26 mouse cellular contexts compared by ENCODE assay signal in genomic region chr4:43091183-43091582, GRCm38 (mm10). TPM values are rescaled to one million over a fixed set of nuclear protein-coding genes. Genes with fewer than 3 reads are reported as not detected.
A peak's percentile ranks its signal among the peaks of the same experiment; 100 is the strongest.
DNase-seq lines count a peak whose midpoint lies in the region; ATAC-seq and TF ChIP-seq lines count a peak whose summit lies in the region.
"Had no signal": no experiment of that assay in that cellular context is flagged by ENCODE, and none has a peak within 500 bp of the region (broad histone marks: within the 10 kb centered on the region; RNA-seq: fewer than 3 reads in every experiment).

No protein-coding gene starts in this region.

- H3K4me1 ChIP-seq in heart, embryonic 13.5 days: peaks cover 16% of the 10 kb centered on the region
- H3K4me1 ChIP-seq in heart, embryonic 16.5 days (ENCODE audit: control insufficient read depth, insufficient read depth, low read length): no peaks in the 10 kb centered on the region; the same call in 1 of the 2 replicates
- no peaks in the 10 kb centered on the region for H3K4me1 ChIP-seq in heart, adult 2 months (ENCODE audit: control insufficient read depth, insufficient read depth, low read length)
- H3K4me1 ChIP-seq in lung, postnatal 0 days (ENCODE audit: insufficient read depth, low read depth, low read length): no peaks in the 10 kb centered on the region
- H3K4me1 ChIP-seq in lung, adult 2 months (ENCODE audit: control insufficient read depth, insufficient read depth, low read length): no peaks in the 10 kb centered on the region
- H3K4me1 ChIP-seq: forebrain, embryonic 12.5 days; forebrain, embryonic 15.5 days had no signal

- no peak for DNase-seq in heart, postnatal 25 days (ENCODE audit: low spot score)
- no peak for DNase-seq in heart, adult 2 months
- peak; percentile 7 for DNase-seq in lung, postnatal 0 days (ENCODE audit: low spot score)
- no peak for DNase-seq in lung, adult 2 months
- peak; percentile 56 for DNase-seq in NIH3T3 (ENCODE audit: low read depth)
- DNase-seq: adrenal gland, adult 8-10 months; adrenal gland, postnatal 36 days; cerebellum, adult 18-20 months; cerebellum, adult 9-10 months; cerebellum, postnatal 14 days; gastrocnemius, postnatal 25 days; heart, postnatal 10 days; heart, postnatal 4 days; kidney, adult 18-20 months had no signal

- intact Hi-C loops in heart, postnatal 25 days (cut with DNase I): no loop called here
- intact Hi-C loops in heart, adult 2 months (cut with DNase I): no loop called here

- TF ChIP-seq EP300 in heart, adult 2 months (IDR thresholded peaks at IDR 0.05; ENCODE audit: insufficient read depth, low read depth, low read length): no peak
- no peak for TF ChIP-seq EP300 in lung, postnatal 0 days (IDR thresholded peaks at IDR 0.05)

- no peaks in the 10 kb centered on the region for H3K79me2 ChIP-seq in heart, adult 2 months (replicated peaks; ENCODE audit: control insufficient read depth, insufficient read depth, low read length)

- ATAC-seq in heart, embryonic 13.5 days (ENCODE audit: extremely low read depth, insufficient number of reproducible peaks, low FRiP score, low TSS enrichment): no peak
- peak; percentile 58; the same call in 1 of the 2 replicates for ATAC-seq in heart, embryonic 16.5 days (replicated peaks; ENCODE audit: extremely low read depth, insufficient read depth, low FRiP score)
- no peak for ATAC-seq in lung, postnatal 0 days
- ATAC-seq: activated CD4-positive, CD25-positive, alpha-beta regulatory T cell, adult 4 months; CD4-positive, CD25-positive, alpha-beta regulatory T cell, adult 4 months; forebrain, embryonic 15.5 days; hindbrain, postnatal 0 days; inflammation-experienced regulatory T-cells, adult 6 months; intestine, embryonic 16.5 days had no signal

- H3K36me3 ChIP-seq in heart, embryonic 13.5 days: 0 out of 2 replicates have a peak, but pooled peaks cover 3% of the 10 kb centered on the region
- H3K36me3 ChIP-seq in heart, embryonic 16.5 days (ENCODE audit: control insufficient read depth, insufficient read depth): 0 out of 2 replicates have a peak, but pooled peaks cover 2% of the 10 kb centered on the region
- H3K36me3 ChIP-seq in heart, adult 2 months (ENCODE audit: control insufficient read depth, insufficient read depth, low read length): no peaks in the 10 kb centered on the region
- no peaks in the 10 kb centered on the region for H3K36me3 ChIP-seq in lung, postnatal 0 days (ENCODE audit: insufficient read depth, low read length)
- H3K36me3 ChIP-seq: embryonic facial prominence, embryonic 12.5 days; forebrain, embryonic 15.5 days had no signal

- no peak overlapping the region for H3K4me3 ChIP-seq in heart, embryonic 13.5 days
- H3K4me3 ChIP-seq in heart, embryonic 16.5 days (ENCODE audit: low read length): no peak overlapping the region
- H3K4me3 ChIP-seq in heart, adult 2 months: no peak overlapping the region
- H3K4me3 ChIP-seq in lung, postnatal 0 days (ENCODE audit: low read depth, low read length): no peak overlapping the region
- no peak overlapping the region for H3K4me3 ChIP-seq in lung, adult 2 months (replicated peaks; ENCODE audit: extremely low read depth, low read depth, low read length)
- H3K4me3 ChIP-seq: embryonic facial prominence, embryonic 12.5 days; erythroblast, embryonic 14.5 days; forebrain, embryonic 12.5 days; forebrain, embryonic 15.5 days had no signal

- H3K9ac ChIP-seq in heart, embryonic 13.5 days: no peak overlapping the region
- H3K9ac ChIP-seq in heart, embryonic 16.5 days (ENCODE audit: low read length): no peak overlapping the region
- H3K9ac ChIP-seq in heart, adult 2 months (ENCODE audit: low read depth, low read length): no peak overlapping the region
- no peak overlapping the region for H3K9ac ChIP-seq in lung, postnatal 0 days (replicated peaks; ENCODE audit: low read depth)
- H3K9ac ChIP-seq: embryonic facial prominence, embryonic 12.5 days; forebrain, embryonic 12.5 days; forebrain, embryonic 15.5 days; hindbrain, embryonic 14.5 days had no signal

- H3K9me3 ChIP-seq in heart, embryonic 13.5 days: no peaks in the 10 kb centered on the region
- H3K9me3 ChIP-seq in heart, embryonic 16.5 days (replicated peaks; ENCODE audit: control insufficient read depth, low read length): no peaks in the 10 kb centered on the region
- H3K9me3 ChIP-seq in lung, postnatal 0 days (ENCODE audit: low read length): no peaks in the 10 kb centered on the region
- H3K9me3 ChIP-seq: embryonic facial prominence, embryonic 12.5 days; forebrain, embryonic 12.5 days; forebrain, embryonic 15.5 days had no signal

- no peak for TF ChIP-seq CTCF in heart, adult 2 months (IDR thresholded peaks at IDR 0.05)
- no peak for TF ChIP-seq CTCF in lung, postnatal 0 days (IDR thresholded peaks at IDR 0.05)
- TF ChIP-seq CTCF in lung, adult 2 months (IDR thresholded peaks at IDR 0.05; ENCODE audit: insufficient read depth, low read length): no peak

- peak overlapping the region; percentile 37; the same call in 1 of the 2 replicates for H3K27ac ChIP-seq in heart, embryonic 13.5 days (replicated peaks)
- peak overlapping the region; percentile 56; the same call in 1 of the 2 replicates for H3K27ac ChIP-seq in heart, embryonic 16.5 days (ENCODE audit: low read length)
- H3K27ac ChIP-seq in heart, adult 2 months: no peak overlapping the region
- no peak overlapping the region for H3K27ac ChIP-seq in lung, postnatal 0 days (ENCODE audit: low read length)
- H3K27ac ChIP-seq: embryonic facial prominence, embryonic 12.5 days; forebrain, embryonic 12.5 days; forebrain, embryonic 15.5 days; hindbrain, embryonic 14.5 days; hindbrain, postnatal 0 days had no signal

- no peak for TF ChIP-seq POLR2A in heart, adult 2 months (IDR thresholded peaks at IDR 0.05; ENCODE audit: insufficient read depth, low read depth, low read length)
- TF ChIP-seq POLR2A in lung, adult 2 months (IDR thresholded peaks at IDR 0.05; ENCODE audit: borderline replicate concordance, extremely low read depth, low read depth, low read length): no peak

- WGBS in heart, embryonic 13.5 days: 38% methylated on average over 4 of the region's 4 CpGs
- 32% methylated on average over 4 of the region's 4 CpGs for WGBS in heart, embryonic 16.5 days
- 58% methylated on average over 4 of the region's 4 CpGs for WGBS in heart, adult 2 months
- WGBS in lung, postnatal 0 days: 51% methylated on average over 4 of the region's 4 CpGs
- WGBS in lung, adult 2 months: 50% methylated on average over 4 of the region's 4 CpGs

- H3K27me3 ChIP-seq in heart, embryonic 13.5 days (replicated peaks): no peaks in the 10 kb centered on the region
- no peaks in the 10 kb centered on the region for H3K27me3 ChIP-seq in heart, embryonic 16.5 days (ENCODE audit: control insufficient read depth, insufficient read depth, low read length)
- H3K27me3 ChIP-seq in heart, adult 2 months (ENCODE audit: control insufficient read depth, insufficient read depth, low read length): no peaks in the 10 kb centered on the region
- no peaks in the 10 kb centered on the region for H3K27me3 ChIP-seq in lung, postnatal 0 days (replicated peaks; ENCODE audit: insufficient read depth, low read length)
- H3K27me3 ChIP-seq: embryonic facial prominence, embryonic 12.5 days; forebrain, embryonic 12.5 days; forebrain, embryonic 15.5 days had no signal

- H3K4me2 ChIP-seq in heart, embryonic 13.5 days: no peak overlapping the region
- no peak overlapping the region for H3K4me2 ChIP-seq in heart, embryonic 16.5 days (ENCODE audit: low read depth, low read length)
- no peak overlapping the region for H3K4me2 ChIP-seq in lung, postnatal 0 days (replicated peaks; ENCODE audit: low read depth, low read length)
- H3K4me2 ChIP-seq: embryonic facial prominence, embryonic 12.5 days; forebrain, embryonic 12.5 days; forebrain, embryonic 15.5 days; hindbrain, embryonic 14.5 days had no signal

RNA-seq across cellular contexts. Expression of gene Unc13b, which starts 32.4 kb away (rescaled TPM):
- polyA plus RNA-seq in heart, embryonic 13.5 days (2015; fragmentation: Nextera tagmentation; extraction: Ambion mirVana): 9.7 and 10.2 TPM in 2 replicates
- total RNA-seq in heart, postnatal 25 days (2021): 10 to 100 TPM; 14.8 to 16.3 TPM
- 9.1 and 11.3 TPM in 2 replicates for polyA plus RNA-seq in heart, embryonic 16.5 days (2015; fragmentation: Nextera tagmentation; extraction: Ambion mirVana)
- total RNA-seq in heart, adult 2 months (2021): 10 to 100 TPM in 1 of 2 experiments, 1 to 10 TPM in 1; 10.0 to 10.9 TPM
- 6.7 and 11.7 TPM in 2 replicates for polyA plus RNA-seq in heart, adult 2 months (2012; rRNA removed)
- polyA plus RNA-seq in lung, postnatal 0 days (2015; fragmentation: Nextera tagmentation; extraction: Ambion mirVana): 3.0 and 4.9 TPM in 2 replicates
- 16.3 and 20.0 TPM in 2 replicates for polyA plus RNA-seq in lung, adult 2 months (2012; rRNA removed)

RNA-seq across cellular contexts. Expression of gene Fam214b, which starts 45.2 kb away (rescaled TPM):
- polyA plus RNA-seq in heart, embryonic 13.5 days (2015; fragmentation: Nextera tagmentation; extraction: Ambion mirVana): 14.8 and 15.5 TPM in 2 replicates
- total RNA-seq in heart, postnatal 25 days (2021): 10 to 100 TPM; 27.7 to 32.8 TPM
- 14.3 and 15.4 TPM in 2 replicates for polyA plus RNA-seq in heart, embryonic 16.5 days (2015; fragmentation: Nextera tagmentation; extraction: Ambion mirVana)
- total RNA-seq in heart, adult 2 months (2021): 10 to 100 TPM; 26.3 to 33.1 TPM
- 19.6 and 21.3 TPM in 2 replicates for polyA plus RNA-seq in heart, adult 2 months (2012; rRNA removed)
- polyA plus RNA-seq in lung, postnatal 0 days (2015; fragmentation: Nextera tagmentation; extraction: Ambion mirVana): 10.7 and 10.9 TPM in 2 replicates
- 17.5 and 24.9 TPM in 2 replicates for polyA plus RNA-seq in lung, adult 2 months (2012; rRNA removed)

RNA-seq across cellular contexts. Expression of gene Stoml2, which starts 59.7 kb away (rescaled TPM):
- polyA plus RNA-seq in heart, embryonic 13.5 days (2015; fragmentation: Nextera tagmentation; extraction: Ambion mirVana): 211 and 238 TPM in 2 replicates
- total RNA-seq in heart, postnatal 25 days (2021): 100 to 1,000 TPM; 104 to 108 TPM
- polyA plus RNA-seq in heart, embryonic 16.5 days (2015; fragmentation: Nextera tagmentation; extraction: Ambion mirVana): 222 and 234 TPM in 2 replicates
- total RNA-seq in heart, adult 2 months (2021): 100 to 1,000 TPM; 101 to 114 TPM
- 97.3 and 117 TPM in 2 replicates for polyA plus RNA-seq in heart, adult 2 months (2012; rRNA removed)
- 123 and 140 TPM in 2 replicates for polyA plus RNA-seq in lung, postnatal 0 days (2015; fragmentation: Nextera tagmentation; extraction: Ambion mirVana)
- 44.9 and 56.6 TPM in 2 replicates for polyA plus RNA-seq in lung, adult 2 months (2012; rRNA removed)

Comparison
In these comparisons a context has a peak if more than half of its experiments do, and no peak if none do; other contexts are left out.
1. H3K27ac ChIP-seq: peak in heart, embryonic 13.5 days (single experiment) and heart, embryonic 16.5 days (single experiment); none in heart, adult 2 months (single experiment) and lung, postnatal 0 days (single experiment).
2. DNase-seq: peak in lung, postnatal 0 days (single experiment) and NIH3T3 (single experiment); none in heart, postnatal 25 days (single experiment), heart, adult 2 months (0 of 2) and lung, adult 2 months (single experiment).